Mouse (Mus musculus) hindbrain, embryonic 10.5 days (tissue): ENCODE data around the gene Hnf4a. TPM values are rescaled to one million over a fixed set of nuclear protein-coding genes. Genes with fewer than 3 reads are reported as not detected.

Experiments used
- DNase-seq: peaks from one replicate; pipeline ENCODE4 v3.0.0-alpha.2; 2017; ENCODE audit warnings: low spot score
- H3K27ac ChIP-seq: fragments of 300-500 bp; sonication (generic); 2 replicates; pipeline ENCODE4 v1.5.1; 2016; ENCODE audit warnings: mild to moderate bottlenecking, moderate library complexity
- H3K27me3 ChIP-seq: fragments of 300-500 bp; sonication (generic); 2 replicates; pipeline ENCODE4 v1.6.1; 2016; ENCODE audit warnings: mild to moderate bottlenecking; ENCODE audit not compliant: poor library complexity, insufficient read depth, severe bottlenecking
- H3K36me3 ChIP-seq: fragments of 300-500 bp; sonication (generic); 2 replicates; pipeline ENCODE4 v1.6.1; 2016; ENCODE audit warnings: mild to moderate bottlenecking, moderate library complexity
- H3K4me1 ChIP-seq: fragments of 300-500 bp; sonication (generic); replicated peaks from 2 replicates; pipeline ENCODE4 v1.6.1; 2016; ENCODE audit warnings: mild to moderate bottlenecking
- H3K4me3 ChIP-seq: fragments of 300-500 bp; sonication (generic); 2 replicates; pipeline ENCODE4 v1.5.1; 2016; ENCODE audit warnings: mild to moderate bottlenecking, moderate library complexity
- H3K9me3 ChIP-seq: fragments of 300-500 bp; sonication (generic); 2 replicates; pipeline ENCODE4 v1.6.1; 2016; ENCODE audit warnings: mild to moderate bottlenecking, moderate library complexity
- WGBS: fragments of 180-500 bp; shearing (Covaris S2); methylation state at CpG from one replicate; pipeline ENCODE4 v1.1.7; 2016; 5-methylcytosine and 5-hydroxymethylcytosine counted together
- polyA plus RNA-seq: library from polyadenylated mRNA; unstranded; fragments of >200 nt; fragmentation: Nextera tagmentation; extraction: Ambion mirVana; gene quantifications from 2 replicates; pipeline ENCODE4 v1.2.1, GENCODE M21; 2016

Hnf4a gene
- polyA plus RNA-seq, 1 experiment from 2014 or later: not detected

- no peaks in the 10 kb centered on the region for H3K27me3 ChIP-seq
- no peak for DNase-seq
- WGBS: 92% methylated on average over 6 of the region's 6 CpGs
These were observed 37.7 kb upstream of the Hnf4a start for GRCm38 (mm10) chr2:163468866-163469265.

GRCm38 (mm10) chr2:163469711-163470110 lies 36.9 kb upstream of the Hnf4a start:
- 95% methylated on average over 15 of the region's 15 CpGs for WGBS
- Histone ChIP-seq H3K9me3 (no peaks in the 10 kb centered on the region), H3K36me3 (peaks cover 32% of the 10 kb centered on the region), H3K27ac (no peak overlapping the region), H3K4me1 (peaks cover 18% of the 10 kb centered on the region), H3K4me3 (no peak overlapping the region), H3K27me3 (no peaks in the 10 kb centered on the region)
- DNase-seq: no peak

More at GRCm38 (mm10) chr2:163468866-163469265, 37.7 kb upstream of the Hnf4a start:
- no peak overlapping the region for H3K4me3 ChIP-seq
- H3K4me1 ChIP-seq: peaks cover 23% of the 10 kb centered on the region
- no peaks in the 10 kb centered on the region for H3K9me3 ChIP-seq
- no peak overlapping the region for H3K27ac ChIP-seq
- H3K36me3 ChIP-seq: peaks cover 32% of the 10 kb centered on the region

GRCm38 (mm10) chr2:163471136-163471535 lies 35.5 kb upstream of the Hnf4a start:
- H3K4me3 ChIP-seq: peak overlapping the region; percentile 90
- no peak overlapping the region for H3K27ac ChIP-seq

GRCm38 (mm10) chr2:163471710-163472465 lies 34.7 kb upstream of the Hnf4a start:
- peak overlapping the region; percentile 90 for H3K4me3 ChIP-seq
- H3K4me1 ChIP-seq: peaks cover 16% of the 10 kb centered on the region
- H3K36me3 ChIP-seq: peaks cover 27% of the 10 kb centered on the region
- 5% methylated on average over 36 of the region's 36 CpGs for WGBS
- H3K27ac ChIP-seq: peak overlapping the region; percentile 93
- no peaks in the 10 kb centered on the region for H3K27me3 ChIP-seq
- no peaks in the 10 kb centered on the region for H3K9me3 ChIP-seq
- no peak for DNase-seq

More at GRCm38 (mm10) chr2:163471136-163471535, 35.5 kb upstream of the Hnf4a start:
- H3K36me3 ChIP-seq: peaks cover 32% of the 10 kb centered on the region
- peaks cover 16% of the 10 kb centered on the region for H3K4me1 ChIP-seq
- DNase-seq: no peak
- 76% methylated on average over 3 of the region's 3 CpGs for WGBS
- H3K9me3 ChIP-seq: no peaks in the 10 kb centered on the region
- H3K27me3 ChIP-seq: no peaks in the 10 kb centered on the region

- Histone ChIP-seq H3K27me3 (no peaks in the 10 kb centered on the region), H3K9me3 (no peaks in the 10 kb centered on the region), H3K27ac (peak within 1 kb of the TSS; percentile 93), H3K4me1 (peaks cover 16% of the 10 kb centered on the region), H3K4me3 (peak within 1 kb of the TSS; percentile 90), H3K36me3 (peaks cover 25% of the 10 kb centered on the region)
- DNase-seq: peak; percentile 96
- under 1% methylated on average over 30 of the region's 30 CpGs for WGBS
These were observed 34.1 kb upstream of the Hnf4a start, which contains the start of gene Fitm2 for GRCm38 (mm10) chr2:163472466-163472851. Gene Fitm2 (minus strand): TSS chr2:163472629.

GRCm38 (mm10) chr2:163480191-163480825 lies 26.3 kb upstream of the Hnf4a start:
- 50% methylated on average over 18 of the region's 18 CpGs for WGBS
- Histone ChIP-seq H3K36me3 (no peaks in the 10 kb centered on the region), H3K27me3 (peaks cover 29% of the 10 kb centered on the region)

GRCm38 (mm10) chr2:163481539-163482029 lies 25.0 kb upstream of the Hnf4a start:
- H3K36me3 ChIP-seq: no peaks in the 10 kb centered on the region
- H3K9me3 ChIP-seq: no peaks in the 10 kb centered on the region
- peak; percentile 54 for DNase-seq
- peaks cover 20% of the 10 kb centered on the region for H3K4me1 ChIP-seq
- 1% methylated on average over 21 of the region's 21 CpGs for WGBS
- peak overlapping the region; percentile 26; the same call in 1 of the 2 replicates for H3K27ac ChIP-seq
- H3K27me3 ChIP-seq: peaks cover 29% of the 10 kb centered on the region
- peak overlapping the region; percentile 49 for H3K4me3 ChIP-seq

More at GRCm38 (mm10) chr2:163480191-163480825, 26.3 kb upstream of the Hnf4a start:
- DNase-seq: peak; percentile 26
- H3K27ac ChIP-seq: no peak overlapping the region
- no peak overlapping the region for H3K4me3 ChIP-seq
- H3K9me3 ChIP-seq: no peaks in the 10 kb centered on the region
- peaks cover 20% of the 10 kb centered on the region for H3K4me1 ChIP-seq

- peaks cover 6% of the 10 kb centered on the region for H3K27me3 ChIP-seq
- no peaks in the 10 kb centered on the region for H3K9me3 ChIP-seq
- WGBS: 94% methylated on average over 3 of the region's 3 CpGs
- no peak for DNase-seq
- no peak overlapping the region for H3K27ac ChIP-seq
- H3K4me1 ChIP-seq: peaks cover 14% of the 10 kb centered on the region
- H3K36me3 ChIP-seq: no peaks in the 10 kb centered on the region
- H3K4me3 ChIP-seq: no peak overlapping the region
These were observed 19.2 kb upstream of the Hnf4a start for GRCm38 (mm10) chr2:163487360-163487759.

GRCm38 (mm10) chr2:163489725-163490291 lies 16.8 kb upstream of the Hnf4a start:
- Histone ChIP-seq H3K4me3 (no peak overlapping the region), H3K4me1 (peaks cover 31% of the 10 kb centered on the region), H3K27ac (no peak overlapping the region), H3K36me3 (no peaks in the 10 kb centered on the region), H3K27me3 (no peaks in the 10 kb centered on the region), H3K9me3 (no peaks in the 10 kb centered on the region)
- DNase-seq: no peak
- WGBS: 44% methylated on average over 5 of the region's 5 CpGs

- WGBS: 95% methylated on average over 17 of the region's 17 CpGs
- Histone ChIP-seq H3K9me3 (no peaks in the 10 kb centered on the region), H3K27ac (no peak overlapping the region), H3K36me3 (no peaks in the 10 kb centered on the region), H3K4me1 (peaks cover 31% of the 10 kb centered on the region), H3K4me3 (no peak overlapping the region), H3K27me3 (no peaks in the 10 kb centered on the region)
- no peak for DNase-seq
These were observed 16.0 kb upstream of the Hnf4a start for GRCm38 (mm10) chr2:163490656-163491055.

- H3K27ac ChIP-seq: 0 out of 2 replicates have a peak overlapping the region, but pooled peaks have one; percentile 23
- DNase-seq: no peak
- no peaks in the 10 kb centered on the region for H3K9me3 ChIP-seq
- H3K36me3 ChIP-seq: no peaks in the 10 kb centered on the region
- H3K27me3 ChIP-seq: no peaks in the 10 kb centered on the region
- peaks cover 31% of the 10 kb centered on the region for H3K4me1 ChIP-seq
- WGBS: 65% methylated on average over 7 of the region's 7 CpGs
- no peak overlapping the region for H3K4me3 ChIP-seq
These were observed 15.3 kb upstream of the Hnf4a start for GRCm38 (mm10) chr2:163491351-163491750.

GRCm38 (mm10) chr2:163492018-163492417 lies 14.6 kb upstream of the Hnf4a start, which contains the start of gene R3hdml:
Gene R3hdml (plus strand): TSS chr2:163492318.
- Histone ChIP-seq H3K27ac (0 out of 2 replicates have a peak within 1 kb of the TSS, but pooled peaks have one; percentile 23), H3K36me3 (no peaks in the 10 kb centered on the region), H3K4me3 (no peak within 1 kb of the TSS), H3K27me3 (no peaks in the 10 kb centered on the region), H3K4me1 (peaks cover 31% of the 10 kb centered on the region), H3K9me3 (no peaks in the 10 kb centered on the region)
- WGBS: 78% methylated on average over 5 of the region's 5 CpGs
- no peak for DNase-seq
